Mouse (Mus musculus): ENCODE data around the gene Nr2f2. TPM values are rescaled to one million over a fixed set of nuclear protein-coding genes. Genes with fewer than 3 reads are reported as not detected.

Nr2f2 gene
- total RNA-seq, 1 experiment from 2014 or later, result not detected

- ATAC-seq (replicated peaks in 1 of 2; ENCODE audit: insufficient read depth in 1 of 2, low FRiP score in 2 of 2, low TSS enrichment in 1 of 2, low read depth in 1 of 2, poor library complexity in 2 of 2, severe bottlenecking in 2 of 2), result no peak
Measured at GRCm38 (mm10) chr7:70343426-70343825, 23.1 kb downstream of the Nr2f2 start.

GRCm38 (mm10) chr7:70342771-70343170, 23.8 kb downstream of the Nr2f2 start:
- no peak for ATAC-seq (replicated peaks in 1 of 2; ENCODE audit: insufficient read depth in 1 of 2, low FRiP score in 2 of 2, low TSS enrichment in 1 of 2, low read depth in 1 of 2, poor library complexity in 2 of 2, severe bottlenecking in 2 of 2)

DNA sequence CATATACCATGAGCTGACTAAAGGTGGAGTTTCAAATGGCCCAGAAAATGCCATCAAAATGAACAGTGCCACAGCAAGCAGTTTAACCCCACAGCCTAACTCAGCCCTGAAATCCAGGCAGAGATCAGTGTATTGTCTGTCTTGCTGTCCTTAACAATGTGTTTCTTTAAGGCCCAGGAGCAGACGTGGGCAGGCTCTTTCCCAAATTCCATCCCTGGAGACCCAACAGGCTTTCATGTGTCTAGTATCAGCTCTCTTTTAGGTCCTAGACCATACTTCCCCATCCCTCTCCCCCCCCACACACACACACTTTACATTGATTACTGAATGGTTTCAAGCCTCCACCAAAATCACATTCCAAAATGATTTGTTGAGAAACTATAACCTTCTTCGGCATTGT, 24.5 kb downstream of the Nr2f2 start:
- no peak for ATAC-seq (replicated peaks in 1 of 2; ENCODE audit: insufficient read depth in 1 of 2, low FRiP score in 2 of 2, low TSS enrichment in 1 of 2, low read depth in 1 of 2, poor library complexity in 2 of 2, severe bottlenecking in 2 of 2)

DNA sequence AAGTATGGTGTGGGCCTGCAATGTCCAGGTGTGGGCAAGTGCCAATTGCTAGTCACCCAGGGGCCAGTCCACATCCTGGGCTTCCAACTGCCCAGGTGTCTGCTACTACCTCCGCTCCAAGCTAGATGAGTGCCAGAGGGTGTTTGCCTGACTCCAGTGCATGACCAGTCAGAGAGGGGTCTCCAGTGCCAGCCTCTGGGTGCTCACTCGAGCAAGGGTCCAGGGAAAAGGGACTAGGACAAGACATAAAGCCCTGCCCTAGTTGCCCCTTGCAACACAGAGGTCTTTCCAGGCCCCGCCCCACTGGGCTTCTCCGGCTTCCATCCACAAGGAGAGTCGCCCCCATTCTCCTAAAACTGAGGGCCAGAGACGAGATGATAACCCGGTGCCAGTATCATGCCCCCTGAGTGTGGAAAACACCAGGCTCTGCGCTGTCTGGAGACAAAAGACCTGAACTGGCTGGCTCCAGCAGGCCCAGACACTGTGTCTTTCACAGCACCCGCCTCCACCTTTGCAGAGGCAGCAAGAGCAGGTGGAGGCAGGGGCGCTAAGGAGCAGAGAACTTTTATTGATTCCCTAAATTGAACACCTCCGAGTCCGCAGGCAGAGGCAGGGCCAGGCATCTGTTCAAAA, 26.4 kb downstream of the Nr2f2 start:
- ATAC-seq (replicated peaks in 1 of 2; ENCODE audit: insufficient read depth in 1 of 2, low FRiP score in 2 of 2, low TSS enrichment in 1 of 2, low read depth in 1 of 2, poor library complexity in 2 of 2, severe bottlenecking in 2 of 2), result no peak

GRCm38 (mm10) chr7:70338265-70338640, 28.3 kb downstream of the Nr2f2 start:
- ATAC-seq (replicated peaks in 1 of 2; ENCODE audit: insufficient read depth in 1 of 2, low FRiP score in 2 of 2, low TSS enrichment in 1 of 2, low read depth in 1 of 2, poor library complexity in 2 of 2, severe bottlenecking in 2 of 2), result no peak

GRCm38 (mm10) chr7:70337581-70338264, 28.8 kb downstream of the Nr2f2 start:
- no peak for ATAC-seq (replicated peaks in 1 of 2; ENCODE audit: insufficient read depth in 1 of 2, low FRiP score in 2 of 2, low TSS enrichment in 1 of 2, low read depth in 1 of 2, poor library complexity in 2 of 2, severe bottlenecking in 2 of 2)

DNA sequence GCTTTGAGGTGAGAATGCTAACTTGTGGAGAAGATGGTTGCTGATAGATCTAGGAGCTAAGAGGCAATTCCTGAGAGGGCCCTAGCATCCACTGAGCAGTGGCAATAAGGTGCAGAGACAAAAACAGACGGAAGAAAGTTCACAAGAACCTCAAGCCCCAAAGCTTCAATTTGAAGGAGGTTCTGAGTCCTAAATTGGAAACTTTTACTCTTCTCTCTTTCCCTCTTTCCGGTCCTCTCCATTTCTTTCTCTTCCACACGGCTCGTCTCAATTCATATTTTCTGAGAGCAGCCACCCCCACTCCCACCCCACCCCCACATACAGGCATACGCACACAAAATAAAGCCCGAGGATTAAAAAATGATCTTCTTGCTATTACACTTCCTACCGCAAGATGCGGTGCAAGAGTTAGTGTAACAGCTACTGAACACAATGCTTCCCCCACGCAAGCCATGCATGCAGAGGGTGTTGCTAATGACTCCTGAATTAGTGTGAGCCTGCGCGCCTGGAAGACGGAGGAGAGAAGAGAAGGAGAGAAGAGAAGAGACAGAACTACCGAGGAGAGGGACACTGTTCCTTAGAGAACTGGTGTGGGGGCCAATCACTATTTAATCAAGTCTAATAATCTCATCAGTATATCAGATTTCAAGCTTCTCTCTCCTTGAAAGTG, 29.8 kb downstream of the Nr2f2 start:
- no peak for ATAC-seq (replicated peaks in 1 of 2; ENCODE audit: insufficient read depth in 1 of 2, low FRiP score in 2 of 2, low TSS enrichment in 1 of 2, low read depth in 1 of 2, poor library complexity in 2 of 2, severe bottlenecking in 2 of 2)

DNA sequence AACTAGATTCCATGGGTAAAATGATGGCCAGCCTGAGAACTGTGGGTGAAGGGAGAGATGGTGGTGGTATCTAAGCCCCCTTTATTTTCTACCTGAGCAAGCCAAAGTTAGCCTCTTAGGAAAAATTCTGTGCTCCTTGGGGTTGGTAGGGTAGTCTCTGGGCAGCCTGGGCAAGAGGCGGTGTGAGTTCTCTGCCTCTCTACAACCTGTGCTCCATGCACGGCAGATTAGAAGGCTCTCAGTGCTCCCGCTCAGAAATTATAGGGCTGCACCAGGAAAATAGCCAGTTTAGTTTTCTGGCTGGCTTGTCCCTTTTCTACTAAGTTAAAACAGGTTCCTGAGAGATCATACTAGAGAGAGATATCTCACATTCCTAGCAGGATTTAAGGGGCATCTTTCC, 30.4 kb downstream of the Nr2f2 start:
- no peak for ATAC-seq (replicated peaks in 1 of 2; ENCODE audit: insufficient read depth in 1 of 2, low FRiP score in 2 of 2, low TSS enrichment in 1 of 2, low read depth in 1 of 2, poor library complexity in 2 of 2, severe bottlenecking in 2 of 2)

DNA sequence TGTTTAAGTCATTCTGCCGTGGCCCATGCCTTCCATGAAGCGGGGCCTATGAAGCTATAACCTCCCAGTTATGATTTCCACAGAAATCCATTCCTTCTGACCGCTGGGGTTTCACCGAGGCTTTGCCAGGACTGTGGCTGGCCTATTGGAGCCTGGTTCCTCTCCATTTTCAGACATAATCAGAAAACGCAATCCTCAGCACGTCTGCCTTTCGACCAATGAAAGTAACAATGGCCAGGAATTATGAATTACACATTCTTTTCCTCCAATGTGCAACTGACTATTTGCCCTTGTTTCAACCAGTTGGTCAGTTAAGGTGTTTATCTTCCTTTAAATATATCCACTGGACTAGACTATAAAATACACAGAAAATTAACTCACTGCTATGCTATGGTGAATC, 31.1 kb downstream of the Nr2f2 start:
- ATAC-seq (replicated peaks in 1 of 2; ENCODE audit: insufficient read depth in 1 of 2, low FRiP score in 2 of 2, low TSS enrichment in 1 of 2, low read depth in 1 of 2, poor library complexity in 2 of 2, severe bottlenecking in 2 of 2), result no peak

DNA sequence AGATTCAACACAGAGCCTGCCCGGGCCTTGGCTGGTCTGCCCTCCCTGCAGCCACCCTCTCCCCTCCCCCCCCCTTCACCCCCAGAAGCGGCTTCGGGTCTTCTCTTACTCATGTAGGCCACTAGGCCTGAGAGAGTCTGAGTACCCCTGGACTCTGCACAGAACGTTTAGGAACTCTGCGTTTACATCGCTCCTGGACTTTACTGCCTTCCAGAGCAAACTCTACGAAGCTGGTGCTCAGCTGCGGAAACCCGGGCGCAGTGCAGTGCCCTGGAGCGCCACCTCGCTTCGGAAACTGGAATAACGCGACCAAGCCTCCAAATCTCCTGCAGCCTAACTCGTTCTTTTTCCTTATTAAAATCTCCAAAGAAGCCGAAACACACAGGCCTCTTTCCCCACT, 31.7 kb downstream of the Nr2f2 start:
- ATAC-seq (replicated peaks in 1 of 2; ENCODE audit: insufficient read depth in 1 of 2, low FRiP score in 2 of 2, low TSS enrichment in 1 of 2, low read depth in 1 of 2, poor library complexity in 2 of 2, severe bottlenecking in 2 of 2), result peak; percentile 39 to 61; a peak in 3 of 4 replicates

- no peak for ATAC-seq (replicated peaks in 1 of 2; ENCODE audit: insufficient read depth in 1 of 2, low FRiP score in 2 of 2, low TSS enrichment in 1 of 2, low read depth in 1 of 2, poor library complexity in 2 of 2, severe bottlenecking in 2 of 2)
Measured at GRCm38 (mm10) chr7:70333851-70334250, 32.7 kb downstream of the Nr2f2 start.

DNA sequence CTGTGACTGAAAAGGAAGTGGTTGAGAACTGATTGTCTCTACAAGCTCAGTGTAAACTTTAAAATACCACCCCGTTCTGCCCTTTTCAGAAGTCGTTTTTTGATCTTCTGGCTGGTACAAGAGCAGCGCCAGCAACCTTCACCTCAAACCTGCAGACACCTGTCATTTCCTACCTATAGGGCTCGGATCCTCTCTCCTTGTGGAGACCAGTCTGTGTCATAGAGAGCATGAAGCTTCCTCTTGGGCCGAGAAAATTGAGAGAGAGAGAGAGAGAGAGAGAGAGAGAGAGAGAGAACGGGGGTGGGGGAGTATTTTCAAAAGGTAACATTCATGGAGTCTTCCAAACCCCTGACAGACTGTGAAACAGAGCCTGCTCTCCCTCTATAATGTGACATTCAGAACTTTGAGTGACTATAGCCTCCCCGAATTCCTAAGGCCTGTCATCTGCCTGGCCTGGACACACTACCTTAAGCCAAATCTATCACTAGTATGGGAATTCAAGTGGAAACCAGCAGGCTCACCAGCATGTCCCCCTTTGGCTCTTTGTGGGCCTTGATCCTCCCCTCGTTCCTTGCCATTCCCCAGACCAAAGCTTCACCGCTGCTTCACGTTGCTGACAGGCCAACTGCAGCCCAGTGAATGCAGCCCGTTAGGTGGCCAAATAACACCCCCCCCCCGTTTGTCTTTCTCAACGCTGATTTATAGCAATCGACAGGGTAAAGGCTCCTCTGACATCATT, 33.4 kb downstream of the Nr2f2 start:
- ATAC-seq (replicated peaks in 1 of 2; ENCODE audit: insufficient read depth in 1 of 2, low FRiP score in 2 of 2, low TSS enrichment in 1 of 2, low read depth in 1 of 2, poor library complexity in 2 of 2, severe bottlenecking in 2 of 2), result no peak

- 0 out of 4 replicates have a peak, but pooled peaks of 1 of the 2 experiments have one; percentile 2 for ATAC-seq (replicated peaks in 1 of 2; ENCODE audit: insufficient read depth in 1 of 2, low FRiP score in 2 of 2, low TSS enrichment in 1 of 2, low read depth in 1 of 2, poor library complexity in 2 of 2, severe bottlenecking in 2 of 2)
Measured at GRCm38 (mm10) chr7:70332064-70332850, 34.3 kb downstream of the Nr2f2 start.

- ATAC-seq (replicated peaks in 1 of 2; ENCODE audit: insufficient read depth in 1 of 2, low FRiP score in 2 of 2, low TSS enrichment in 1 of 2, low read depth in 1 of 2, poor library complexity in 2 of 2, severe bottlenecking in 2 of 2), result peak; percentile 77 to 79
Measured at GRCm38 (mm10) chr7:70331243-70332063, 35.1 kb downstream of the Nr2f2 start.

GRCm38 (mm10) chr7:70330761-70331242, 35.7 kb downstream of the Nr2f2 start:
- no peak for ATAC-seq (replicated peaks in 1 of 2; ENCODE audit: insufficient read depth in 1 of 2, low FRiP score in 2 of 2, low TSS enrichment in 1 of 2, low read depth in 1 of 2, poor library complexity in 2 of 2, severe bottlenecking in 2 of 2)

DNA sequence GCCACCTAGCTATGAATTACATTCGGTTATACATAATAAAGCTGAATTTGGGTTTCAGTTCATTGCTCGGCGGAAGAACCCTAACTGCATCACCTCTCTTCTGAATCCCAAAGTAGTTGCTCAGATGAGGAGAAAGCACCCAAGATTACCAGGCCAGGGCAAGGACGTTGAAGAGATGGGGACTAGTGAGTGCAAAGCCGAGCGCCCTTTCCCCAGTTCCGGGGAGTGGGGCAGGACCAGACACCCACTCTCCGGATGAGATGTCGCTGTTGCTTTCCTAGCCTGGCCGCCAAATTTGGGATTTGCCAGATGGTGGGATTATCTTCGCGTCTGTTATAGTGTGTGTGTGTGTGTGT, 36.4 kb downstream of the Nr2f2 start:
- ATAC-seq (replicated peaks in 1 of 2; ENCODE audit: insufficient read depth in 1 of 2, low FRiP score in 2 of 2, low TSS enrichment in 1 of 2, low read depth in 1 of 2, poor library complexity in 2 of 2, severe bottlenecking in 2 of 2), result no peak
